Mouse (Mus musculus) kidney, adult 2 months (tissue): ENCODE measurements around the gene Ntm. TPM values are rescaled to one million over a fixed set of nuclear protein-coding genes. Genes with fewer than 3 reads are reported as not detected.
A peak's percentile ranks its signal among the peaks of the same experiment; 100 is the strongest.

Experiments used
- DNase-seq: peaks from one replicate; pipeline ENCODE4 v3.0.0; 2021
- H3K27ac ChIP-seq: fragments of 200-500 bp; 2 replicates; pipeline ENCODE4 v1.5.1; 2012; ENCODE audit warnings: low read depth, low read length, control low read depth, inconsistent platforms; ENCODE audit not compliant: insufficient read depth
- H3K27me3 ChIP-seq: fragments of 200-500 bp; replicated peaks from 2 replicates; pipeline ENCODE4 v1.6.1; 2012; ENCODE audit warnings: mild to moderate bottlenecking, moderate library complexity, low read length, inconsistent platforms; ENCODE audit not compliant: control insufficient read depth, insufficient read depth
- H3K36me3 ChIP-seq: fragments of 200-500 bp; 2 replicates; pipeline ENCODE4 v1.6.1; 2012; ENCODE audit warnings: mild to moderate bottlenecking, moderate library complexity, low read length, inconsistent platforms; ENCODE audit not compliant: control insufficient read depth, insufficient read depth
- H3K4me1 ChIP-seq: fragments of 200-500 bp; 2 replicates; pipeline ENCODE4 v1.6.1; 2011; ENCODE audit warnings: low read length; ENCODE audit not compliant: control insufficient read depth, insufficient read depth
- H3K4me3 ChIP-seq: fragments of 200-500 bp; 2 replicates; pipeline ENCODE4 v1.5.1; 2011; ENCODE audit warnings: mild to moderate bottlenecking, low read depth, low read length, control low read depth; ENCODE audit not compliant: insufficient read depth
- CTCF ChIP-seq: fragments of 200-500 bp; conservative IDR thresholded peaks from 2 replicates; pipeline ENCODE4 v1.5.1; 2011; ENCODE audit warnings: low read depth, mild to moderate bottlenecking, control low read depth, low read length, moderate library complexity, mixed read lengths; ENCODE audit not compliant: insufficient read depth, insufficient read length
- POLR2A ChIP-seq: fragments of 200-500 bp; IDR thresholded peaks from one replicate; pipeline ENCODE4 v1.6.1; 2011; ENCODE audit warnings: low read depth, low read length, control low read depth
- WGBS: fragments of 180-500 bp; shearing (Covaris S2); methylation state at CpG from one replicate; pipeline ENCODE4 v1.1.7; 2018; 5-methylcytosine and 5-hydroxymethylcytosine counted together
- polyA plus RNA-seq: library from polyadenylated mRNA; depleted of rRNA; stranded (reverse); fragments of >200 nt; gene quantifications from 2 replicates; pipeline ENCODE4 v1.2.3, GENCODE M21; 2012

Ntm gene
- polyA plus RNA-seq, 1 experiment = 0.74 TPM

GRCm38 (mm10) chr9:29201163-29202053 lies 761.5 kb downstream of the Ntm start:
- H3K27ac ChIP-seq = no peak overlapping the region
- no peaks in the 10 kb centered on the region for H3K27me3 ChIP-seq
- peak; percentile 46 for DNase-seq
- no peak overlapping the region for H3K4me3 ChIP-seq
- WGBS = 18% methylated on average over 14 of the region's 14 CpGs
- no peaks in the 10 kb centered on the region for H3K36me3 ChIP-seq
- TF ChIP-seq POLR2A = no peak
- no peak; the same call in 1 of the 2 replicates for TF ChIP-seq CTCF
- H3K4me1 ChIP-seq = no peaks in the 10 kb centered on the region

GRCm38 (mm10) chr9:29197046-29197445 lies 765.9 kb downstream of the Ntm start:
- Histone ChIP-seq H3K27me3 (no peaks in the 10 kb centered on the region), H3K4me3 (no peak overlapping the region), H3K4me1 (no peaks in the 10 kb centered on the region), H3K27ac (no peak overlapping the region), H3K36me3 (no peaks in the 10 kb centered on the region)
- 81% methylated on average over 3 of the region's 3 CpGs for WGBS
- no peak for DNase-seq
- TF ChIP-seq CTCF (no peak), POLR2A (no peak)

GRCm38 (mm10) chr9:29194265-29194664 lies 768.7 kb downstream of the Ntm start:
- 81% methylated on average over 2 of the region's 2 CpGs for WGBS
- Histone ChIP-seq H3K27me3 (no peaks in the 10 kb centered on the region), H3K36me3 (no peaks in the 10 kb centered on the region), H3K27ac (no peak overlapping the region), H3K4me1 (no peaks in the 10 kb centered on the region), H3K4me3 (no peak overlapping the region)
- TF ChIP-seq CTCF (no peak), POLR2A (no peak)
- no peak for DNase-seq

GRCm38 (mm10) chr9:29183011-29183410 lies 779.9 kb downstream of the Ntm start:
- Histone ChIP-seq H3K4me1 (no peaks in the 10 kb centered on the region), H3K36me3 (no peaks in the 10 kb centered on the region), H3K27me3 (no peaks in the 10 kb centered on the region), H3K4me3 (no peak overlapping the region), H3K27ac (no peak overlapping the region)
- TF ChIP-seq POLR2A = no peak
- no peak for TF ChIP-seq CTCF
- DNase-seq = no peak
- WGBS = 85% methylated on average over 5 of the region's 5 CpGs

GRCm38 (mm10) chr9:29181661-29182060 lies 781.3 kb downstream of the Ntm start:
- TF ChIP-seq POLR2A = no peak
- no peak for TF ChIP-seq CTCF
- 63% methylated on average over 2 of the region's 2 CpGs for WGBS
- Histone ChIP-seq H3K27ac (no peak overlapping the region), H3K36me3 (no peaks in the 10 kb centered on the region), H3K27me3 (no peaks in the 10 kb centered on the region), H3K4me1 (no peaks in the 10 kb centered on the region), H3K4me3 (no peak overlapping the region)
- DNase-seq = peak; percentile 61

- Histone ChIP-seq H3K4me1 (no peaks in the 10 kb centered on the region), H3K27me3 (no peaks in the 10 kb centered on the region), H3K27ac (no peak overlapping the region), H3K4me3 (no peak overlapping the region), H3K36me3 (no peaks in the 10 kb centered on the region)
- TF ChIP-seq CTCF (no peak), POLR2A (no peak)
- no peak for DNase-seq
- WGBS = 59% methylated on average over 2 of the region's 2 CpGs
Observed at GRCm38 (mm10) chr9:29165731-29166130, 797.2 kb downstream of the Ntm start.

- no peak overlapping the region for H3K27ac ChIP-seq
- H3K4me1 ChIP-seq = no peaks in the 10 kb centered on the region
- TF ChIP-seq CTCF = no peak
- TF ChIP-seq POLR2A = no peak
- no peaks in the 10 kb centered on the region for H3K36me3 ChIP-seq
- DNase-seq = no peak
- 29% methylated on average over 7 of the region's 7 CpGs for WGBS
- H3K4me3 ChIP-seq = no peak overlapping the region
- H3K27me3 ChIP-seq = no peaks in the 10 kb centered on the region
Observed at GRCm38 (mm10) chr9:29161059-29161642, 801.8 kb downstream of the Ntm start.
